Mouse (Mus musculus): ENCODE results near the gene Casc3.

DNA sequence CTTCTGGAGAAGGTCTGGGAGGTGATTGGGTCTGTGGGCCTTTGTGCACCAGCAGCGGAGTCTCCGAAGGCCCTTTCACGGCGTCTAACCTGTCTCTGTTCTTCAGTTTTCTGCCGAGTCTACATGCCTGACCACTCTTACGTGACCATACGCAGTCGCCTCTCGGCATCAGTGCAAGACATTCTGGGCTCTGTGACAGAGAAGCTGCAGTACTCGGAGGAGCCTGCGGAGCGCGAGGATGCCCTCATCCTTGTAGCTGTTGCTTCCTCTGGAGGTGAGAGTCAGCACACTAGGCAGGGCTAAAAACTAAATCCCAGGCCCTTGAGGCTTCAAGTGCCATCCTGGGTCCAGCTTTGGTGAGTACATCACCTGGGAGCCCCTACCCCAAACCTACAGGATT lies 41.3 kb downstream of the Casc3 start:
- TF ChIP-seq POLR2A (IDR thresholded peaks at IDR 0.05; ENCODE audit: control insufficient read depth, extremely low read depth, insufficient read depth, low read length, poor library complexity) (no peak), CTCF (IDR thresholded peaks at IDR 0.05; ENCODE audit: borderline replicate concordance, control insufficient read depth, extremely low read depth, insufficient read depth, low read length, poor library complexity) (no peak)

All from thymus, adult 2 months (tissue).